Mouse (Mus musculus) duodenum, adult 2 months (tissue): ENCODE results near the gene Ttll6. TPM values are rescaled to one million over a fixed set of nuclear protein-coding genes. Genes with fewer than 3 reads are reported as not detected.

ENCODE experiments used
- polyA plus RNA-seq: library from polyadenylated mRNA; depleted of rRNA; stranded (reverse); fragments of >200 nt; gene quantifications from 2 replicates; pipeline ENCODE4 v1.2.3, GENCODE M21; 2012; ENCODE audit warnings: low replicate concordance; rRNA removed

The Ttll6 gene
- 0.18 TPM in 1 of 2 replicates, not detected in the other for polyA plus RNA-seq

DNA sequence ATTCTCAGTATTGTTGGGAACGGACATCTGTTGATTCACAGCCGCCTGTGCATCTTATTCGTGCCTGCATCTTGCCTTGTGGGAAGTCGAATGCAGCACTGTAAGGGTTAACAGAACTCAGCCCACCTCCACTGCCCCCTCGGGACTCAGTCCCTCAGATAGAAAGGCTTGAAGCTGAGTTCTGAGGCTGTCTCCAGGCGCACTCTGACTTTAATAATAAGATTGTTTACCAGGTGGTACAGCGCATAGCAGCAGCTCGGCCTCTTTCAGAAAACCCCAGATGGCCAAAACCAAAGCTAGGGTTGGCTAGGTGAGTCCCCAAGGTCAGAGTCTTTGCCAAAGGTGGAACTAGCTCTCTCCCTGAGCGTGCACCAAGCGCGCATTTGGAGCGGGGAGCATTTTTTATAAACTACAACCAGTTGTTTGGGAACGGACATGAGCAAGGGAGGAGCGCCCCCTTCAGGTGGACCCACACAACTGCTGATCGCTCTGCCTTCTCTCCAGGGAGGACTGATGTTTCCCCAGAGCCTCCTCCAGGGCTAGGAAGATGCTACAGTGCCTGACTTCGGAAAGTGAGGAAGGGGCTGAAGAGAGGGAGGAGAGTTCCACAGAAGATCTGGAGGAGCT, at the start of gene Ttll6:
TSS of gene Ttll6 (plus strand) at position 548 of the 627 bp plus-strand sequence.

GRCm38 (mm10) chr11:96111751-96112150, 21.8 kb upstream of the Ttll6 start, which contains the start of gene Calcoco2:
Gene Calcoco2, minus strand, starts transcription at chr11:96111964.

DNA sequence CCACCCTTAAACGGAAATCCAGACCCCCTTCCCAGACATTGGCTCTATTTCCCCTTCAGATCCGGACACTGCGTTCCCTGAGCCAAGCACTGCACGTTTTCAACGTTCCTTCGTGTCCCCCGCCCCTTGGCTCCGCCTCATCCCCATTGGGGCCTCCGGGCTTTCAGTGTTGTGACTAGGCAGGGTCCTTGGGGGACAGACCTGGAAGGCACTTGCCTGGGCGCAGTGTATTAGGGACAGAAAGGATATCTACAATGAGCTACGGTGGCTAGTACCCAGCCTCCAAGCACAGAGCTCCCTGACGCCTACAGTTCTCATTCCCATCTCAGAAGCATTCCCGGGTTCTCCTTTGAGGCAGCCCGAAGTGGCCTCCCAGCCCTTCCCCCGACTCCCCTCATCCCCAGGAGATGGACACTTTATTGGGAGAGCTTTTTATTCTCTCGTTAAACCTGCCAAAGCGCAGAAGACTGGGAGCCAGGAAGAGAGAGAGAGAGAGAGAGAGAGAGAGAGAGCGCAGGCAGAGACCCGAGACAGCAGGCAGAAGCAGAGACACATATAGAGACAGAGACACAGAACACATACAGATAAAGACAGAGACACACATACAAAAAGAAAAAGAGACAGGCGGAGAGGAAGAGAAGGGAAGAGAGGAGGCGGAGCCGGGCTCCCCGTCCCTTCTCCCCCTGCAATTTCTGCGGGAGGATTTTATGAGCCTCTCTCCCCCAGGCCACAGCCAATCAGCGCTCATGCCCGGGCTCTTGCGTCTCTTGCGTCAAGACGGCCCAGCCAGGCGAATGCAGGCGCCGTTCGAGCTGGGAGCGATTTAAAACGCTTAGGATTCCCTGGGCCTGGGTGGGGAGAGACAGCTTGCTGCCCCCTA, 60.2 kb downstream of the Ttll6 start, which contains the start of gene Hoxb13:
TSS of gene Hoxb13 (plus strand) at position 796 of the 880 bp plus-strand sequence.

Other genes with a start within 250 kb of the Ttll6 start
- gene B4galnt2, start 218.9 kb upstream of the Ttll6 start, polyA plus RNA-seq: 60.2 and 69.6 TPM in 2 replicates
- gene Igf2bp1, start 127.8 kb upstream of the Ttll6 start, polyA plus RNA-seq: 0.01 TPM in 1 of 2 replicates, not detected in the other
- 29.2 and 58.2 TPM in 2 replicates for gene Gip, start 109.2 kb upstream of the Ttll6 start, polyA plus RNA-seq
- gene Snf8, start 98.9 kb upstream of the Ttll6 start, polyA plus RNA-seq: 12.5 and 20.3 TPM in 2 replicates
- 13.4 and 17.6 TPM in 2 replicates for gene Ube2z, start 68.4 kb upstream of the Ttll6 start, polyA plus RNA-seq
- gene Atp5g1, start 58.1 kb upstream of the Ttll6 start, polyA plus RNA-seq: 1,425 and 1,729 TPM in 2 replicates
- not detected in 2 replicates for gene Calcoco2, start 21.8 kb upstream of the Ttll6 start, polyA plus RNA-seq
- 0.04 and 0.38 TPM in 2 replicates for gene Hoxb13, start 60.5 kb downstream of the Ttll6 start, polyA plus RNA-seq
- gene Hoxb9, start 137.7 kb downstream of the Ttll6 start, polyA plus RNA-seq: 0.07 and 0.15 TPM in 2 replicates
- gene Hoxb8, start 148.1 kb downstream of the Ttll6 start, polyA plus RNA-seq: 0.51 and 6.0 TPM in 2 replicates
- gene Hoxb7, start 152.8 kb downstream of the Ttll6 start, polyA plus RNA-seq: 0.23 and 1.7 TPM in 2 replicates
- 1.3 and 11.0 TPM in 2 replicates for gene Hoxb6, start 158.7 kb downstream of the Ttll6 start, polyA plus RNA-seq
- gene Hoxb5, start 169.6 kb downstream of the Ttll6 start, polyA plus RNA-seq: 3.1 and 4.1 TPM in 2 replicates
- gene Hoxb4, start 184.5 kb downstream of the Ttll6 start, polyA plus RNA-seq: 4.6 and 4.9 TPM in 2 replicates
- 3.2 and 6.5 TPM in 2 replicates for gene Hoxb3, start 189.5 kb downstream of the Ttll6 start, polyA plus RNA-seq
- gene Hoxb2, start 216.7 kb downstream of the Ttll6 start, polyA plus RNA-seq: 15.3 and 16.3 TPM in 2 replicates
- not detected in 2 replicates for gene Hoxb1, start 232.0 kb downstream of the Ttll6 start, polyA plus RNA-seq